Mouse (Mus musculus) kidney, adult 10 weeks (tissue): ENCODE results near the gene Rock2. TPM values are rescaled to one million over a fixed set of nuclear protein-coding genes. Genes with fewer than 3 reads are reported as not detected.

Source experiments
- polyA plus RNA-seq: library from polyadenylated mRNA; stranded (reverse); fragments of 350-450 nt; fragmentation: Illumina TruSeq; extraction: RNeasy Lipid Tissue Mini Kit (QIAGEN cat#74804); gene quantifications from one replicate; pipeline ENCODE4 v1.2.3, GENCODE M21; 2014; ENCODE audit warnings: low read depth, low replicate concordance

The Rock2 gene
- polyA plus RNA-seq: 74.3 TPM

GRCm38 (mm10) chr12:16894396-16895220 is at the start of gene Rock2:
Rock2 (plus strand) TSS chr12:16894895.

DNA sequence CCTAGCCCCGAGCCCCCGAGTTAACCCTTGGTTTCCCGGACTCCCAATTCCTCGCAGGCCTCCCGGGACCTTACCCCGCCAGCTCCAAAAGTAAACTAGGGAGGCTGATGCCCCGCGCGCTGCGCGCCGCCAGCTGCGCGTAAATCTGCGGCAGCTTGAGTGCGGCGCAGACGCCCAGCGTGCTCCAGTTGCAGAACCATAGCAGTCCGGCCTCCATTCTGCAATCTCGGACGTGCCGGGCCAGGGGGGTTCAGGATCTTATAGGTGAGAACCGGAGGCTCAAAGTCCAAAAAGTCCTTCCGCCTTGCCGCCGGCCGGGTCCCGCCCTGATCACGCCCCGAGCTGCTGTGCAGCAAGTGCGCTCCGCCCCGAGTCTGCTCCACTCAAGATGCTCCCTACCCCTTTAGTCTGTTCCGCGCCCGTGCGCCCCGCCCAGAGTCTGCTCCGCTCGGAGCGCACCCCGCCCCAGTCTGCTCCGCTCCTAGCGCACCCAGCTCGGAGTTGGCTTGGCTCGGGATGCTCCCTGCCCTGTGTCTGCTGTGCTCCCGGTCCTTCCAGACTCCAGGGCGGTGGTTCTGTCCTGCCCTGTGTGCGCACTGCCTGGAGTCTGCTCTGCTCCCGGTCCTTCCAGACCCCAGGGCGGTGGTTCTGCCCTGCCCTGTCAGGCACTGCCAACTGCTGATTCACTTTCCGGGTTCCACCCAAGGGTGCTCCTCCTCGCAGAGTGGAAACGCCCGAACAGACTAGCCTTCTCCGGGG is 105.2 kb downstream of the Rock2 start, which contains the start of gene Pqlc3:
Gene Pqlc3 (minus strand): TSS at position 670 of the 759 bp plus-strand sequence.

GRCm38 (mm10) chr12:17011100-17011870 is 116.6 kb downstream of the Rock2 start, which contains the start of gene 2410004P03Rik:
2410004P03Rik (minus strand) TSS chr12:17011727.

Other genes with a start within 250 kb of the Rock2 start
- not detected for gene Ntsr2, start 241.5 kb upstream of the Rock2 start, polyA plus RNA-seq
- 0.12 TPM for gene Greb1, start 94.0 kb upstream of the Rock2 start, polyA plus RNA-seq
- 32.5 TPM for gene E2f6, start 83.9 kb upstream of the Rock2 start, polyA plus RNA-seq
- 5.3 TPM for gene Pqlc3, start 105.5 kb downstream of the Rock2 start, polyA plus RNA-seq
- not detected for gene 2410004P03Rik, start 116.8 kb downstream of the Rock2 start, polyA plus RNA-seq